Mouse (Mus musculus): ENCODE measurements around the gene 1700067K01Rik. TPM values are rescaled to one million over a fixed set of nuclear protein-coding genes. Genes with fewer than 3 reads are reported as not detected.

The 1700067K01Rik gene
- under 1 TPM; 0.87 to 0.89 TPM for total RNA-seq (2023)

DNA sequence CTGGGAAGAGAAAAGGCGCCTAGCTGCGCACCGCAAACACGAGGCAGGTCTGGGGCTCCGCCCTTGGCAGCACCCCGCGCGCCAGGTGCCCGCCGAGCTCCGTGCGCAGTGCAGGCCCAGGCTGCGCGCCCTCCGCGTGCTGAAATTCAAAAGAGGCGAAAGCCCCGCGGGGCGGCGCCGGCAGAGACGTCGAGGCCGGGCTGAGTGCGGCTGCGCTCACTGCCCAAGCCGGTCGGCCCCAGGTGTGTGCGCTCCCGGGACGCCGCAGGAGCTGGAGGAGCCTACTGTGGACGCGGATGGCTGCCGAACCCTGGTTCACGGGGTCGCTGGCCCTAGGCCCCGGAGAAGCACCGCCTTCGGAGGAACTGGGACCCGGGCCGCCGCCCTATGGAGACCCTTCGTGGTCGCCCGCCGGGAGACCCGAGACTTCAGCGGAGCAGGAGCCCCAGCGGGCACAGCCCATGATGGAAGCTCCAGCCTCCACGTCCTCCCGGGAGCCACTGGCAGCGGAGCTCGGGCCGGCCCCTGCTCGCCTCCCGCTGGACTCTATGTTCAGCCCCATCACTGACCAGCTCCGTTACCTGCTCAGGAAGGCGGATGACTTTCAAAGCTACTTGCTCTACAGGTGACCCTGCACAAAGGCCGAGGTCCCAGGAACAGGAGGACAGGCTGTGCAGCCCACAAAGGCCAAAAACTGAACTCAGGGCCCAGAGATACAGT is at the start of gene 1700067K01Rik:
Gene 1700067K01Rik, plus strand, starts transcription at position 222 of the 720 bp plus-strand sequence.

GRCm38 (mm10) chr8:83955106-83955957 is 46.0 kb upstream of the 1700067K01Rik start, which contains the start of the genes Gm10644 and Asf1b:
Gene Gm10644 (minus strand): TSS chr8:83955205.
Gene Asf1b (plus strand): TSS chr8:83955507.

GRCm38 (mm10) chr8:83972150-83973120 is 28.9 kb upstream of the 1700067K01Rik start, which contains the start of gene Prkaca:
Gene Prkaca (plus strand): TSS chr8:83972993.

DNA sequence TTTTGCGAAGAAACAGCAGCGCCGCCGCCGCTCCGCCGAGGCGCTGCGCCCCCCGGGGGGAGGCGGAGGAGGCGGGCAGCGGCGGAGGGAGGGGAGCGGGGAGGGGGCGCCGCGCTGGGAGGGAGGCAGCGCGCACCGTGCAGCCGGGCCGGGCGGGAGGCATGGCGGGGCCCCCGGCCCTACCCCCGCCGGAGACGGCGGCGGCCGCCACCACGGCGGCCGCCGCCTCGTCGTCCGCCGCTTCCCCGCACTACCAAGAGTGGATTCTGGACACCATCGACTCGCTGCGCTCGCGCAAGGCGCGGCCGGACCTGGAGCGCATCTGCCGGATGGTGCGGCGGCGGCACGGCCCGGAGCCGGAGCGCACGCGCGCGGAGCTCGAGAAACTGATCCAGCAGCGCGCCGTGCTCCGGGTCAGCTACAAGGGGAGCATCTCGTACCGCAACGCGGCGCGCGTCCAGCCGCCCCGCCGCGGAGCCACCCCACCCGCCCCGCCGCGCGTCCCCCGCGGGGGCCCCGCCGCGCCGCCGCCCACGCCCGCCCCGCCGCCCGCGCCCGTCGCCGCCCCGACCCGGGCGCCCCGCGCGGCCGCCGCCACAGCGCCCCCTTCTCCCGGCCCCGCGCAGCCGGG is 3.7 kb upstream of the 1700067K01Rik start, which contains the start of gene Samd1:
Gene Samd1, plus strand, starts transcription at position 162 of the 631 bp plus-strand sequence.

GRCm38 (mm10) chr8:84011705-84012498 is 10.6 kb downstream of the 1700067K01Rik start, which contains the start of gene 2210011C24Rik:
Gene 2210011C24Rik (minus strand): TSS chr8:84012171.

DNA sequence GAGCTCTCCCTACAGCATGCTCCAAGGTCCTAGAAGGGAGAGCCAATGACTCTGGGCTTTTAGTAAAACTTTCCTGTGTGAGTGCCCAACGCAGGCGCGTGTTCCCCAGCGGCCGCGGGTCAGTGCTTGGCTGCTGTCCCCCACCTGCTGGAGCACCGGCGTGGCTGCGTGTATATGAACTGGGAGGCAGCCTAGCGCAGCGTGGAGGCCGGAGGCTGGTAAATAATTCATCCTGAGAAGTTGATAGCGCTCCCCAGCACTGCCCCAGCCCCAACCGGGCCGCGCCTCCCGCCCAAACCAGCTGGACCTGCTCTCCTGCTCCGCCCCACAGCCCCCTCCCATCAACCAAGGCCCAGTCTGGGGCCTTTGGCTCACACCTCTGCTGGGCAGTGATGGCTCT is 19.8 kb downstream of the 1700067K01Rik start, which contains the start of gene Palm3:
Gene Palm3, plus strand, starts transcription at position 376 of the 400 bp plus-strand sequence.

DNA sequence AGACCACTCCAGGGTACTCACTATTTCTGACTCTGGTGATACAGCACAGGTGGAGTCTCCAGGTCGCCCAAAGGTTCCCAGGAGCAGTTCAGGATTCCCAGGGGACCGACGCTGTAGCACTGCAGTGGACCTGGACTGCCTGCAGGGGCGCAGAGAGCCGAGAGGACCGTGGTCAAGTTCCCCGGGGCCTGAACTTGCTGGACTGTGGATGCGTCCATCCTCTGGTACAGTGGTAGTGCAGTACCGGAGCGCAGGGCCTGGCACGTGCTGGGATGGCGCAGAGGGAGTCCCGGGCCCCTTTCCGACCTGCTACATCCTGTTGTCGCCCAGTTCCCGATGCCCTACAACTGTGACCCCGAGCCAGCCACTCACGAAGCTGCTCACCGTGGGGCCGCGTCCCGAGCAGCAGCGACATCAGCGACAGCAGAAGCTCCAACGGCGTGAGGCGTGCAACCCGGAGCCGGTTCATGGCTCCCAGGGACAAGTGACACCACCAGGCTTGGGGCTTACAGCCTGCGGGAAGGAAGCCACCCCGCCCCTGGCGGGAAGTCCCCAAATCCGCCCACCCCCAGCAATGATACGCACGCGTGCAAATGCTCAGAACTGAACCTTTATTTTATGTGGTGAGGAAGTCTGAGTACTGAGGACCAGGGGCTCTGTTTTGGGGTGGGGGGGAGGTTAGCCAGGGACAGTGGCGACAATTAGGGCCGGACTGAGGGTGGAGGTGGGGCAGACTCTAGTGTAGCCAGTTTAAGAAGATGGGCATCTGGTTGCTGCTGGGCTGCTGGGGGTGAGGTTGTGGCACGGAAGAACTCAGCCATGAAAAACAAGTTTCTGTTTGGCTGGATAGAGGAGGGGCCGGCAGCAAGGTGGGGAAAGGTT is 41.0 kb downstream of the 1700067K01Rik start, which contains the start of gene Il27ra:
Gene Il27ra, minus strand, starts transcription at position 524 of the 882 bp plus-strand sequence.

GRCm38 (mm10) chr8:84044900-84045299 is 43.6 kb downstream of the 1700067K01Rik start, which contains the start of gene Rln3:
Gene Rln3 (minus strand): TSS chr8:84045000.

Other genes starting within 250 kb of the 1700067K01Rik start
- gene Adgrl1, start 101.4 kb upstream of the 1700067K01Rik start, total RNA-seq (2023) = 10 to 100 TPM; 68.1 to 74.6 TPM
- gene Gm10644, start 46.3 kb upstream of the 1700067K01Rik start, total RNA-seq (2023) = 1 to 10 TPM in 1 of 2 experiments, under 1 TPM in 1; 0.98 to 1.2 TPM
- 10 to 100 TPM in 1 of 2 experiments, 1 to 10 TPM in 1; 9.5 to 12.8 TPM for gene Asf1b, start 46.0 kb upstream of the 1700067K01Rik start, total RNA-seq (2023)
- 10 to 100 TPM; 38.9 to 43.0 TPM for gene Prkaca, start 28.5 kb upstream of the 1700067K01Rik start, total RNA-seq (2023)
- gene Samd1, start 3.8 kb upstream of the 1700067K01Rik start, total RNA-seq (2023) = 10 to 100 TPM; 47.5 to 55.7 TPM
- gene 2210011C24Rik, start 10.7 kb downstream of the 1700067K01Rik start, total RNA-seq (2023) = not detected
- gene Palm3, start 20.0 kb downstream of the 1700067K01Rik start, total RNA-seq (2023) = not detected
- gene Il27ra, start 41.1 kb downstream of the 1700067K01Rik start, total RNA-seq (2023) = 100 to 1,000 TPM; 284 to 309 TPM
- 1 to 10 TPM; 2.7 to 3.2 TPM for gene Rln3, start 43.5 kb downstream of the 1700067K01Rik start, total RNA-seq (2023)
- gene Gm10643, start 63.6 kb downstream of the 1700067K01Rik start, total RNA-seq (2023) = 1 to 10 TPM; 1.9 to 2.1 TPM
- 10 to 100 TPM; 94.6 to 95.5 TPM for gene Rfx1, start 65.3 kb downstream of the 1700067K01Rik start, total RNA-seq (2023)
- 10 to 100 TPM; 61.4 to 66.8 TPM for gene Dcaf15, start 103.3 kb downstream of the 1700067K01Rik start, total RNA-seq (2023)
- 10 to 100 TPM; 12.2 to 24.2 TPM for gene Podnl1, start 124.5 kb downstream of the 1700067K01Rik start, total RNA-seq (2023)
- gene Cc2d1a, start 146.4 kb downstream of the 1700067K01Rik start, total RNA-seq (2023) = 10 to 100 TPM; 34.1 to 37.3 TPM
- gene 4930432K21Rik, start 146.5 kb downstream of the 1700067K01Rik start, total RNA-seq (2023) = 1 to 10 TPM; 2.0 to 4.1 TPM
- gene Nanos3, start 183.7 kb downstream of the 1700067K01Rik start, total RNA-seq (2023) = not detected
- 10 to 100 TPM; 25.0 to 26.5 TPM for gene Zswim4, start 235.6 kb downstream of the 1700067K01Rik start, total RNA-seq (2023)
- 100 to 1,000 TPM; 166 to 169 TPM for gene D8Ertd738e, start 248.2 kb downstream of the 1700067K01Rik start, total RNA-seq (2023)

Data from T-cell, adult 66 days (primary cell).